Comparison of ENCODE assay signal across 25 mouse cellular contexts in the genomic region with DNA sequence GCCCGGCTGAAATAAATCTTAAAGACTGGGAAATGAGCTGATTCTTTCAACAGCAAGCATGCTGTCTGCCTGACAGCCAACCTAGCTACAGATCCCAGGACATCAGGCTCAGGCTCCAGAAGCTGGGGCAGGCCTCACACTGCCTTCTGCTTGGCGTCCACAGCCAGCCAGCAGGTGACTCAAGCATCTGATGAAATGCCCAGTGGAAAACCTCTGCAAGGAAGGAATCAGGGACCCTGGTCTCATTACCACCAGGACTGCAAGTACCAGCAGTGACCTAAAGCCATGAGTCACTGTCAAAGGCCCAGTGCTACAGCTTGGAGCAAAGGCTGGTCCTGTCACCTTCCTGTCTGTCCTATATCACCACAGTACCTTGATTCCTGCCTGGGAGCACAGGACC. TPM values are rescaled to one million over a fixed set of nuclear protein-coding genes. Genes with fewer than 3 reads are reported as not detected.
DNase-seq lines count a peak whose midpoint lies in the region; ATAC-seq lines count a peak whose summit lies in the region.
"Had no signal": no experiment of that assay in that cellular context is flagged by ENCODE, and none has a peak within 500 bp of the region (broad histone marks: within the 10 kb centered on the region; RNA-seq: fewer than 3 reads in every experiment).

No protein-coding gene starts in this region.

- 0 out of 2 replicates have a peak overlapping the region, but pooled peaks have one; percentile 13 for H3K9ac ChIP-seq in forebrain, embryonic 13.5 days
- no peak overlapping the region for H3K9ac ChIP-seq in forebrain, embryonic 12.5 days
- H3K9ac ChIP-seq in hindbrain, embryonic 13.5 days = 0 out of 2 replicates have a peak overlapping the region, but pooled peaks have one; percentile 24
- H3K9ac ChIP-seq in hindbrain, embryonic 16.5 days (ENCODE audit: low read depth, low read length) = no peak overlapping the region
- H3K9ac ChIP-seq: embryonic facial prominence, embryonic 13.5 days; heart, embryonic 15.5 days; hindbrain, embryonic 15.5 days had no signal

- DNase-seq in adrenal gland, adult 2 months = peak; percentile 74
- no peak for DNase-seq in adrenal gland, postnatal 10 days
- peak; percentile 34 for DNase-seq in 416B (ENCODE audit: low read depth)
- DNase-seq in layer of hippocampus, adult 9-10 months (ENCODE audit: low spot score) = no peak
- DNase-seq: cerebellum, adult 11-12 months; cerebellum, adult 9-10 months; cerebellum, postnatal 36 days; gastrocnemius, postnatal 14 days; kidney, adult 8-10 months had no signal

- peaks cover 22% of the 10 kb centered on the region for H3K4me1 ChIP-seq in forebrain, embryonic 13.5 days
- peaks cover 19% of the 10 kb centered on the region for H3K4me1 ChIP-seq in forebrain, embryonic 12.5 days
- peaks cover 31% of the 10 kb centered on the region for H3K4me1 ChIP-seq in hindbrain, embryonic 13.5 days (replicated peaks)
- peaks cover 12% of the 10 kb centered on the region for H3K4me1 ChIP-seq in hindbrain, embryonic 16.5 days (ENCODE audit: control insufficient read depth, insufficient read depth, low read depth, low read length)

- no peak overlapping the region for H3K4me3 ChIP-seq in forebrain, embryonic 13.5 days
- H3K4me3 ChIP-seq in forebrain, embryonic 12.5 days (replicated peaks) = no peak overlapping the region
- no peak overlapping the region for H3K4me3 ChIP-seq in hindbrain, embryonic 13.5 days
- no peak overlapping the region for H3K4me3 ChIP-seq in hindbrain, embryonic 16.5 days (ENCODE audit: low read length)
- H3K4me3 ChIP-seq: embryonic facial prominence, embryonic 13.5 days; heart, embryonic 10.5 days; heart, embryonic 15.5 days; hindbrain, embryonic 10.5 days; hindbrain, embryonic 15.5 days had no signal

- ATAC-seq in forebrain, embryonic 13.5 days = no peak
- ATAC-seq in forebrain, embryonic 12.5 days (ENCODE audit: low FRiP score) = no peak
- ATAC-seq in hindbrain, embryonic 13.5 days (ENCODE audit: low FRiP score) = no peak
- no peak for ATAC-seq in hindbrain, embryonic 16.5 days
- ATAC-seq: activated CD4-positive, CD25-positive, alpha-beta regulatory T cell, adult 4 months; CD4-positive, CD25-positive, alpha-beta regulatory T cell, adult 4 months; forebrain, embryonic 16.5 days; inflammation-experienced regulatory T-cells, adult 6 months; intestine, postnatal 0 days; Patski had no signal

- 86% methylated on average over 2 of the region's 2 CpGs for WGBS in forebrain, embryonic 13.5 days
- 93% methylated on average over 2 of the region's 2 CpGs for WGBS in forebrain, embryonic 12.5 days
- WGBS in hindbrain, embryonic 13.5 days = 93% methylated on average over 2 of the region's 2 CpGs
- WGBS in hindbrain, embryonic 16.5 days = 100% methylated on average over 2 of the region's 2 CpGs

- no peaks in the 10 kb centered on the region for H3K9me3 ChIP-seq in forebrain, embryonic 13.5 days (replicated peaks)
- no peaks in the 10 kb centered on the region for H3K9me3 ChIP-seq in forebrain, embryonic 12.5 days
- no peaks in the 10 kb centered on the region for H3K9me3 ChIP-seq in hindbrain, embryonic 13.5 days
- no peaks in the 10 kb centered on the region for H3K9me3 ChIP-seq in hindbrain, embryonic 16.5 days (ENCODE audit: control insufficient read depth, low read length)
- H3K9me3 ChIP-seq: embryonic facial prominence, embryonic 13.5 days; heart, embryonic 10.5 days; heart, embryonic 15.5 days; hindbrain, embryonic 10.5 days; hindbrain, embryonic 15.5 days had no signal

- H3K27me3 ChIP-seq in forebrain, embryonic 13.5 days = no peaks in the 10 kb centered on the region
- no peaks in the 10 kb centered on the region for H3K27me3 ChIP-seq in forebrain, embryonic 12.5 days
- no peaks in the 10 kb centered on the region for H3K27me3 ChIP-seq in hindbrain, embryonic 13.5 days
- no peaks in the 10 kb centered on the region for H3K27me3 ChIP-seq in hindbrain, embryonic 16.5 days (replicated peaks; ENCODE audit: control insufficient read depth, insufficient read depth, low read length)
- H3K27me3 ChIP-seq: embryonic facial prominence, embryonic 13.5 days; heart, embryonic 15.5 days; hindbrain, embryonic 15.5 days; Patski had no signal

- H3K4me2 ChIP-seq in forebrain, embryonic 13.5 days = no peak overlapping the region
- H3K4me2 ChIP-seq in forebrain, embryonic 12.5 days = no peak overlapping the region
- H3K4me2 ChIP-seq in hindbrain, embryonic 13.5 days = no peak overlapping the region
- H3K4me2 ChIP-seq in hindbrain, embryonic 16.5 days (ENCODE audit: low read length) = no peak overlapping the region
- H3K4me2 ChIP-seq: embryonic facial prominence, embryonic 13.5 days; heart, embryonic 15.5 days; hindbrain, embryonic 15.5 days had no signal

- H3K36me3 ChIP-seq in forebrain, embryonic 13.5 days (ENCODE audit: poor library complexity, severe bottlenecking) = peaks cover 25% of the 10 kb centered on the region
- H3K36me3 ChIP-seq in forebrain, embryonic 12.5 days (replicated peaks) = peaks cover 32% of the 10 kb centered on the region
- peaks cover 19% of the 10 kb centered on the region for H3K36me3 ChIP-seq in hindbrain, embryonic 13.5 days
- peaks cover 4% of the 10 kb centered on the region for H3K36me3 ChIP-seq in hindbrain, embryonic 16.5 days (ENCODE audit: control insufficient read depth, insufficient read depth, low read length)

- no peak overlapping the region for H3K27ac ChIP-seq in forebrain, embryonic 13.5 days
- no peak overlapping the region for H3K27ac ChIP-seq in forebrain, embryonic 12.5 days
- no peak overlapping the region for H3K27ac ChIP-seq in hindbrain, embryonic 13.5 days
- H3K27ac ChIP-seq in hindbrain, embryonic 16.5 days (ENCODE audit: low read depth, low read length) = no peak overlapping the region
- H3K27ac ChIP-seq: embryonic facial prominence, embryonic 13.5 days; heart, embryonic 10.5 days; heart, embryonic 15.5 days; hindbrain, embryonic 10.5 days; hindbrain, embryonic 15.5 days had no signal

RNA-seq across cellular contexts. Expression of a gene that starts 3.1 kb away (rescaled TPM):
- total RNA-seq in adrenal gland, adult 2 months (2021) = 100 to 1,000 TPM; 156 to 171 TPM
- polyA plus RNA-seq in adrenal gland, adult 2 months (2012; rRNA removed) = 163 and 190 TPM in 2 replicates
- 100 to 1,000 TPM in 1 of 2 experiments, 10 to 100 TPM in 1; 86.6 to 103 TPM for total RNA-seq in adrenal gland, postnatal 10 days (2021)
- polyA plus RNA-seq in forebrain, embryonic 13.5 days (2015; fragmentation: Nextera tagmentation; extraction: Ambion mirVana) = 93.4 and 102 TPM in 2 replicates
- 106 and 117 TPM in 2 replicates for polyA plus RNA-seq in forebrain, embryonic 12.5 days (2016; fragmentation: Nextera tagmentation; extraction: Ambion mirVana)
- polyA plus RNA-seq in hindbrain, embryonic 13.5 days (2015; fragmentation: Nextera tagmentation; extraction: Ambion mirVana) = 92.1 and 97.7 TPM in 2 replicates
- 94.9 and 112 TPM in 2 replicates for polyA plus RNA-seq in hindbrain, embryonic 16.5 days (2015; fragmentation: Nextera tagmentation; extraction: Ambion mirVana)

RNA-seq across cellular contexts. Expression of a gene that starts 15.0 kb away (rescaled TPM):
- total RNA-seq in adrenal gland, adult 2 months (2021) = 1,000 to 10,000 TPM in 1 of 2 experiments, 100 to 1,000 TPM in 1; 895 to 1,085 TPM
- 555 and 709 TPM in 2 replicates for polyA plus RNA-seq in adrenal gland, adult 2 months (2012; rRNA removed)
- 1,000 to 10,000 TPM; 1,220 to 1,241 TPM for total RNA-seq in adrenal gland, postnatal 10 days (2021)
- polyA plus RNA-seq in forebrain, embryonic 13.5 days (2015; fragmentation: Nextera tagmentation; extraction: Ambion mirVana) = 644 and 704 TPM in 2 replicates
- 594 and 628 TPM in 2 replicates for polyA plus RNA-seq in forebrain, embryonic 12.5 days (2016; fragmentation: Nextera tagmentation; extraction: Ambion mirVana)
- polyA plus RNA-seq in hindbrain, embryonic 13.5 days (2015; fragmentation: Nextera tagmentation; extraction: Ambion mirVana) = 537 and 543 TPM in 2 replicates
- polyA plus RNA-seq in hindbrain, embryonic 16.5 days (2015; fragmentation: Nextera tagmentation; extraction: Ambion mirVana) = 430 and 440 TPM in 2 replicates

RNA-seq across cellular contexts. Expression of a gene that starts 23.6 kb away (rescaled TPM):
- 10 to 100 TPM; 66.6 to 99.9 TPM for total RNA-seq in adrenal gland, adult 2 months (2021)
- 90.5 and 101 TPM in 2 replicates for polyA plus RNA-seq in adrenal gland, adult 2 months (2012; rRNA removed)
- 100 to 1,000 TPM; 108 to 114 TPM for total RNA-seq in adrenal gland, postnatal 10 days (2021)
- polyA plus RNA-seq in forebrain, embryonic 13.5 days (2015; fragmentation: Nextera tagmentation; extraction: Ambion mirVana) = 168 and 179 TPM in 2 replicates
- 189 and 196 TPM in 2 replicates for polyA plus RNA-seq in forebrain, embryonic 12.5 days (2016; fragmentation: Nextera tagmentation; extraction: Ambion mirVana)
- polyA plus RNA-seq in hindbrain, embryonic 13.5 days (2015; fragmentation: Nextera tagmentation; extraction: Ambion mirVana) = 134 and 136 TPM in 2 replicates
- 131 and 142 TPM in 2 replicates for polyA plus RNA-seq in hindbrain, embryonic 16.5 days (2015; fragmentation: Nextera tagmentation; extraction: Ambion mirVana)

RNA-seq across cellular contexts. Expression of a gene that starts 33.4 kb away (rescaled TPM):
- total RNA-seq in adrenal gland, adult 2 months (2021) = under 1 TPM in 1 of 2 experiments, not detected in 1; 0.10 TPM
- 0.16 and 0.29 TPM in 2 replicates for polyA plus RNA-seq in adrenal gland, adult 2 months (2012; rRNA removed)
- under 1 TPM; 0.33 to 0.36 TPM for total RNA-seq in adrenal gland, postnatal 10 days (2021)
- 20.3 and 22.2 TPM in 2 replicates for polyA plus RNA-seq in forebrain, embryonic 13.5 days (2015; fragmentation: Nextera tagmentation; extraction: Ambion mirVana)
- 42.9 and 43.5 TPM in 2 replicates for polyA plus RNA-seq in forebrain, embryonic 12.5 days (2016; fragmentation: Nextera tagmentation; extraction: Ambion mirVana)
- polyA plus RNA-seq in hindbrain, embryonic 13.5 days (2015; fragmentation: Nextera tagmentation; extraction: Ambion mirVana) = 22.2 and 24.5 TPM in 2 replicates
- 18.6 and 19.2 TPM in 2 replicates for polyA plus RNA-seq in hindbrain, embryonic 16.5 days (2015; fragmentation: Nextera tagmentation; extraction: Ambion mirVana)
- total RNA-seq: gastrocnemius, postnatal 14 days; heart, postnatal 25 days had no signal
- polyA plus RNA-seq: CD4-positive, CD25-positive, alpha-beta regulatory T cell, adult 4 months; inflammation-experienced regulatory T-cells, adult 6 months had no signal

RNA-seq across cellular contexts. Expression of a gene that starts 36.9 kb away (rescaled TPM):
- 10 to 100 TPM; 14.9 to 15.6 TPM for total RNA-seq in adrenal gland, adult 2 months (2021)
- 22.5 and 23.2 TPM in 2 replicates for polyA plus RNA-seq in adrenal gland, adult 2 months (2012; rRNA removed)
- 10 to 100 TPM; 27.9 to 37.0 TPM for total RNA-seq in adrenal gland, postnatal 10 days (2021)
- 43.1 and 50.0 TPM in 2 replicates for polyA plus RNA-seq in forebrain, embryonic 13.5 days (2015; fragmentation: Nextera tagmentation; extraction: Ambion mirVana)
- polyA plus RNA-seq in forebrain, embryonic 12.5 days (2016; fragmentation: Nextera tagmentation; extraction: Ambion mirVana) = 67.0 and 69.7 TPM in 2 replicates
- 32.0 and 34.6 TPM in 2 replicates for polyA plus RNA-seq in hindbrain, embryonic 13.5 days (2015; fragmentation: Nextera tagmentation; extraction: Ambion mirVana)
- 18.8 and 26.7 TPM in 2 replicates for polyA plus RNA-seq in hindbrain, embryonic 16.5 days (2015; fragmentation: Nextera tagmentation; extraction: Ambion mirVana)

Comparison
In these comparisons a context has a peak if more than half of its experiments do, and no peak if none do; other contexts are left out.
1. DNase-seq: peak in adrenal gland, adult 2 months (single experiment) and 416B (single experiment); none in adrenal gland, postnatal 10 days (single experiment) and layer of hippocampus, adult 9-10 months (single experiment).
2. H3K9ac ChIP-seq: peak in forebrain, embryonic 13.5 days (single experiment) and hindbrain, embryonic 13.5 days (single experiment); none in forebrain, embryonic 12.5 days (single experiment) and hindbrain, embryonic 16.5 days (single experiment).